Mouse (Mus musculus): ENCODE measurements around the gene S100a3.

DNA sequence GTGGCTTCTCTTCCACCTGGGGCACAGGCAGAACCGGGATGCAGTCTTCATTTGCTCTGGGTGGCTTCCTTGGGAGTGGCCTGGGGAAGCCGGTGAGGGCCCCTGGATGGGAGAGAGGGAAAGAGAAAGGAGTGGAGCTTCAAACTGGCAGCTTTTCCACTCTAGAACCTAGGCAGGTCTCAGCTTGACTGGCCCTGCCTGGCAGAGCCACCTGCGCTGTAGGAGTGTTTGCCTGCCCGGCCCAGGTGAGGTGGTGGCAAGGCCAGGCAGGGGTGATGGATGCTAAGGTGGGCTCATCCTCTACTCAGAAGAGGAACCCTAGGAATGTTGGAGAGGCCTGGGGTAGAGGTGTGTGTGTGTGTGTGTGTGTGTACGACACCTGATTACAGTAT is 22.5 kb upstream of the S100a3 start:
- no peak for TF ChIP-seq ZNF384 (IDR thresholded peaks at IDR 0.05; ENCODE audit: low read depth, low read length)
- TF ChIP-seq HCFC1 (IDR thresholded peaks at IDR 0.05; ENCODE audit: borderline replicate concordance, insufficient read depth, low read length), result no peak
- TF ChIP-seq MAFK (IDR thresholded peaks at IDR 0.05; ENCODE audit: insufficient read depth, low read depth, low read length), result no peak
